Mouse (Mus musculus): ENCODE results near the gene Xpnpep1. TPM values are rescaled to one million over a fixed set of nuclear protein-coding genes. Genes with fewer than 3 reads are reported as not detected.

Gene Xpnpep1
- polyA plus RNA-seq (2012; rRNA removed), result 70.1 and 72.5 TPM in 2 replicates

GRCm38 (mm10) chr19:53040164-53041132 lies at the start of gene Xpnpep1:
Xpnpep1 (minus strand) TSS chr19:53040214.

Other genes with a start within 250 kb of the Xpnpep1 start
- 22.9 and 28.1 TPM in 2 replicates for gene Add3, start 100.2 kb upstream of the Xpnpep1 start, polyA plus RNA-seq (2012; rRNA removed)